Mouse (Mus musculus): ENCODE results near the gene Hsf3.
A peak's percentile ranks its signal among the peaks of the same experiment; 100 is the strongest.
"Not testable (repeated sequence)": the region's sequence is repeated elsewhere in the genome, so short reads cannot be mapped to it uniquely, and the experiment has no call there.

The Hsf3 gene

GRCm38 (mm10) chrX:96456201-96456963, at the start of gene Hsf3:
Gene Hsf3 (minus strand): TSS chrX:96456294.
- DNase-seq (ENCODE audit: low read depth, low spot score), result no peak

- DNase-seq (ENCODE audit: low read depth, low spot score), result no peak
Observed at GRCm38 (mm10) chrX:96501580-96501979, 45.5 kb upstream of the Hsf3 start.

- DNase-seq (ENCODE audit: low read depth, low spot score), result no peak
Observed at GRCm38 (mm10) chrX:96455149-96455548, 945 bp downstream of the Hsf3 start, which contains the start of gene Heph. Gene Heph (plus strand): TSS chrX:96455359.

- no peak for DNase-seq (ENCODE audit: low read depth, low spot score)
Observed at GRCm38 (mm10) chrX:96419383-96419782, 36.7 kb downstream of the Hsf3 start.

- no peak for DNase-seq (ENCODE audit: low read depth, low spot score)
Observed at GRCm38 (mm10) chrX:96417733-96418132, 38.4 kb downstream of the Hsf3 start.

- DNase-seq (ENCODE audit: low read depth, low spot score), result no peak
Observed at GRCm38 (mm10) chrX:96416970-96417369, 39.1 kb downstream of the Hsf3 start.

GRCm38 (mm10) chrX:96415351-96415750, 40.7 kb downstream of the Hsf3 start:
- DNase-seq (ENCODE audit: low read depth, low spot score), result not testable (repeated sequence)

GRCm38 (mm10) chrX:96339108-96339507, 117.0 kb downstream of the Hsf3 start:
- DNase-seq (ENCODE audit: low read depth, low spot score), result no peak

- peak; percentile 21 for DNase-seq (ENCODE audit: low read depth, low spot score)
Observed at GRCm38 (mm10) chrX:96329764-96330163, 126.3 kb downstream of the Hsf3 start.

- DNase-seq (ENCODE audit: low read depth, low spot score), result no peak
Observed at GRCm38 (mm10) chrX:96293338-96293737, 162.8 kb downstream of the Hsf3 start, which contains the start of gene Vsig4. Gene Vsig4 (minus strand): TSS chrX:96293438.

GRCm38 (mm10) chrX:96256509-96256908, 199.6 kb downstream of the Hsf3 start:
- no peak for DNase-seq (ENCODE audit: low read depth, low spot score)
